Mouse (Mus musculus) G1E (cell line): ENCODE results near the gene Atp2c2.

Source experiments
- CTCF ChIP-seq: IDR thresholded peaks from 2 replicates; pipeline ENCODE4 v1.5.1; 2012; ENCODE audit warnings: low read depth, low read length, inconsistent platforms, mixed read lengths
- GATA1 ChIP-seq: IDR thresholded peaks from 2 replicates; pipeline ENCODE4 v1.6.1; 2012; ENCODE audit warnings: borderline replicate concordance, low read length, inconsistent platforms, mixed read lengths
- POLR2AphosphoS5 ChIP-seq: IDR thresholded peaks from 2 replicates; pipeline ENCODE4 v1.6.1; 2012; ENCODE audit warnings: low read depth, low read length, inconsistent platforms; ENCODE audit not compliant: insufficient replicate concordance
- TAL1 ChIP-seq: conservative IDR thresholded peaks from 2 replicates; pipeline ENCODE4 v1.6.1; 2012; ENCODE audit warnings: low read depth, low read length, inconsistent platforms, mixed read lengths

GRCm38 (mm10) chr8:119784141-119784574 is 84.3 kb downstream of the Atp2c2 start:
- TF ChIP-seq CTCF (no peak), GATA1 (no peak), TAL1 (no peak), POLR2AphosphoS5 (no peak)
